Mouse (Mus musculus): ENCODE results near the gene Lpcat1. TPM values are rescaled to one million over a fixed set of nuclear protein-coding genes. Genes with fewer than 3 reads are reported as not detected.

Lpcat1 gene
- polyA plus RNA-seq, 1 experiment = 425 TPM

GRCm38 (mm10) chr13:73564201-73564600 is 97.2 kb downstream of the Lpcat1 start:
- Histone ChIP-seq H3K4me3 (replicated peaks; ENCODE audit: extremely low read depth, low read depth, low read length) (no peak overlapping the region), H3K4me1 (ENCODE audit: control insufficient read depth, insufficient read depth, low read length) (no peaks in the 10 kb centered on the region)
- DNase-seq = no peak
- WGBS = 81% methylated on average over 5 of the region's 5 CpGs
- TF ChIP-seq CTCF (IDR thresholded peaks at IDR 0.05; ENCODE audit: insufficient read depth, low read length) = no peak
- TF ChIP-seq POLR2A (IDR thresholded peaks at IDR 0.05; ENCODE audit: borderline replicate concordance, extremely low read depth, low read depth, low read length) = no peak

Other genes starting within 250 kb of the Lpcat1 start
- gene Irx4, start 206.7 kb upstream of the Lpcat1 start, polyA plus RNA-seq (2012; rRNA removed) = not detected in 2 replicates
- gene Mrpl36, start 138.7 kb upstream of the Lpcat1 start, polyA plus RNA-seq (2012; rRNA removed) = 79.2 and 81.6 TPM in 2 replicates
- 44.2 and 60.3 TPM in 2 replicates for gene Ndufs6, start 138.7 kb upstream of the Lpcat1 start, polyA plus RNA-seq (2012; rRNA removed)
- 0.10 and 0.12 TPM in 2 replicates for gene Slc6a3, start 69.5 kb downstream of the Lpcat1 start, polyA plus RNA-seq (2012; rRNA removed)
- 104 and 115 TPM in 2 replicates for gene Clptm1l, start 136.8 kb downstream of the Lpcat1 start, polyA plus RNA-seq (2012; rRNA removed)
- gene Tert, start 159.7 kb downstream of the Lpcat1 start, polyA plus RNA-seq (2012; rRNA removed) = 1.5 and 2.4 TPM in 2 replicates
- 0.10 TPM in 1 of 2 replicates, not detected in the other for gene Slc6a18, start 210.8 kb downstream of the Lpcat1 start, polyA plus RNA-seq (2012; rRNA removed)
- gene Slc6a19, start 237.7 kb downstream of the Lpcat1 start, polyA plus RNA-seq (2012; rRNA removed) = 0.18 and 8.8 TPM in 2 replicates